In genomic region chr9:56160341-56161141, GRCm38 (mm10) we compare ENCODE assay signal across 9 mouse cellular contexts. TPM values are rescaled to one million over a fixed set of nuclear protein-coding genes. Genes with fewer than 3 reads are reported as not detected.
DNase-seq lines count a peak whose midpoint lies in the region; ATAC-seq and TF ChIP-seq lines count a peak whose summit lies in the region.
"Had no signal": no experiment of that assay in that cellular context is flagged by ENCODE, and none has a peak within 500 bp of the region (broad histone marks: within the 10 kb centered on the region; RNA-seq: fewer than 3 reads in every experiment).

No protein-coding gene starts in this region.

- H3K4me1 ChIP-seq in embryonic facial prominence, embryonic 13.5 days = peaks cover 29% of the 10 kb centered on the region
- H3K4me1 ChIP-seq in limb, embryonic 13.5 days = peaks cover 34% of the 10 kb centered on the region
- H3K4me1 ChIP-seq in midbrain, embryonic 15.5 days = peaks cover 25% of the 10 kb centered on the region
- H3K4me1 ChIP-seq in spleen, adult 2 months (ENCODE audit: control insufficient read depth, insufficient read depth, insufficient read length) = no peaks in the 10 kb centered on the region

- H3K9me3 ChIP-seq in embryonic facial prominence, embryonic 13.5 days = no peaks in the 10 kb centered on the region
- no peaks in the 10 kb centered on the region for H3K9me3 ChIP-seq in limb, embryonic 13.5 days
- no peaks in the 10 kb centered on the region for H3K9me3 ChIP-seq in midbrain, embryonic 15.5 days
- H3K9me3 ChIP-seq: G1E had no signal

- peak overlapping the region; percentile 69 for H3K4me2 ChIP-seq in embryonic facial prominence, embryonic 13.5 days
- peak overlapping the region; percentile 74 for H3K4me2 ChIP-seq in limb, embryonic 13.5 days (replicated peaks)
- H3K4me2 ChIP-seq in midbrain, embryonic 15.5 days = peak overlapping the region; percentile 64

- WGBS in embryonic facial prominence, embryonic 13.5 days = under 1% methylated on average over 79 of the region's 82 CpGs
- under 1% methylated on average over 79 of the region's 82 CpGs for WGBS in limb, embryonic 13.5 days
- WGBS in midbrain, embryonic 15.5 days = under 1% methylated on average over 81 of the region's 82 CpGs
- under 1% methylated on average over 82 of the region's 82 CpGs for WGBS in spleen, adult 2 months

- H3K9ac ChIP-seq in embryonic facial prominence, embryonic 13.5 days = peak overlapping the region; percentile 99
- H3K9ac ChIP-seq in limb, embryonic 13.5 days = peak overlapping the region; percentile 99
- H3K9ac ChIP-seq in midbrain, embryonic 15.5 days = peak overlapping the region; percentile 96

- peak overlapping the region; percentile 98 for H3K4me3 ChIP-seq in embryonic facial prominence, embryonic 13.5 days
- peak overlapping the region; percentile 96 for H3K4me3 ChIP-seq in limb, embryonic 13.5 days
- peak overlapping the region; percentile 84 for H3K4me3 ChIP-seq in midbrain, embryonic 15.5 days
- peak overlapping the region; percentile 79 for H3K4me3 ChIP-seq in spleen, adult 2 months (ENCODE audit: extremely low read depth, insufficient read depth, insufficient read length)

- no peak for TF ChIP-seq CTCF in spleen, adult 2 months (IDR thresholded peaks at IDR 0.05; ENCODE audit: extremely low read depth, insufficient read depth, insufficient read length, insufficient replicate concordance)

- no peaks in the 10 kb centered on the region for H3K27me3 ChIP-seq in embryonic facial prominence, embryonic 13.5 days
- H3K27me3 ChIP-seq in limb, embryonic 13.5 days = no peaks in the 10 kb centered on the region
- no peaks in the 10 kb centered on the region for H3K27me3 ChIP-seq in midbrain, embryonic 15.5 days (replicated peaks)
- H3K27me3 ChIP-seq in spleen, adult 2 months (ENCODE audit: control insufficient read depth, insufficient read depth, low read length) = no peaks in the 10 kb centered on the region

- ATAC-seq in embryonic facial prominence, embryonic 13.5 days (ENCODE audit: insufficient number of reproducible peaks, insufficient read depth, low FRiP score, low TSS enrichment, low read depth) = peak; percentile 92
- ATAC-seq in limb, embryonic 13.5 days (ENCODE audit: low FRiP score, low read depth) = peak; percentile 95
- ATAC-seq in midbrain, embryonic 15.5 days (replicated peaks) = peak; percentile 99

- H3K36me3 ChIP-seq in embryonic facial prominence, embryonic 13.5 days = no peaks in the 10 kb centered on the region
- H3K36me3 ChIP-seq in limb, embryonic 13.5 days = no peaks in the 10 kb centered on the region
- no peaks in the 10 kb centered on the region for H3K36me3 ChIP-seq in midbrain, embryonic 15.5 days (replicated peaks)
- no peaks in the 10 kb centered on the region for H3K36me3 ChIP-seq in spleen, adult 2 months (ENCODE audit: control insufficient read depth, insufficient read depth, low read length)
- H3K36me3 ChIP-seq: G1E had no signal

- TF ChIP-seq POLR2A in spleen, adult 2 months (IDR thresholded peaks at IDR 0.05; ENCODE audit: low read depth, low read length) = no peak

- peak; percentile 77 for DNase-seq in 3T3-L1 (ENCODE audit: low read depth, low spot score)
- DNase-seq in adrenal gland, postnatal 4 days (ENCODE audit: low spot score in 2 of 2) = peak; percentile 72 to 78
- DNase-seq in heart, adult 8-10 months (ENCODE audit: low spot score) = peak; percentile 87
- peak; percentile 84 to 86 for DNase-seq in kidney, adult 8-10 months
- DNase-seq in spleen, adult 2 months (ENCODE audit: low read depth in 1 of 2, low spot score in 2 of 2) = peak; percentile 46 to 77

- H3K27ac ChIP-seq in embryonic facial prominence, embryonic 13.5 days = peak overlapping the region; percentile 96
- H3K27ac ChIP-seq in limb, embryonic 13.5 days = peak overlapping the region; percentile 97
- H3K27ac ChIP-seq in midbrain, embryonic 15.5 days = peak overlapping the region; percentile 93
- peak overlapping the region; percentile 17; the same call in 1 of the 2 replicates for H3K27ac ChIP-seq in spleen, adult 2 months (ENCODE audit: insufficient read depth, low read length)

RNA-seq across cellular contexts. Expression of gene Tspan3, which starts 4.7 kb away (rescaled TPM):
- total RNA-seq in adrenal gland, postnatal 4 days (2021) = 100 to 1,000 TPM; 164 to 171 TPM
- 480 and 544 TPM in 2 replicates for polyA plus RNA-seq in embryonic facial prominence, embryonic 13.5 days (2015; fragmentation: Nextera tagmentation; extraction: Ambion mirVana)
- 100 to 1,000 TPM; 189 to 223 (median 201) TPM for total RNA-seq in heart, adult 8-10 months (2022)
- polyA plus RNA-seq in limb, embryonic 13.5 days (2015; fragmentation: Nextera tagmentation; extraction: Ambion mirVana) = 550 and 580 TPM in 2 replicates
- polyA plus RNA-seq in midbrain, embryonic 15.5 days (2015; fragmentation: Nextera tagmentation; extraction: Ambion mirVana) = 591 and 622 TPM in 2 replicates
- polyA plus RNA-seq in spleen, adult 2 months (2012; rRNA removed) = 55.6 and 74.8 TPM in 2 replicates
- polyA plus RNA-seq: G1E had no signal

Comparison
In these comparisons a context has a peak if more than half of its experiments do, and no peak if none do; other contexts are left out.
1. Peak in every context shown above with its lines: DNase-seq, ATAC-seq, H3K4me3 ChIP-seq and H3K27ac ChIP-seq.
2. H3K27ac ChIP-seq: peak in every context shown above with its lines; median percentile 97 in limb, embryonic 13.5 days; 96 in embryonic facial prominence, embryonic 13.5 days; 93 in midbrain, embryonic 15.5 days; 17 in spleen, adult 2 months.